Mouse (Mus musculus): ENCODE measurements at regions not wholly inside any gene's neighbourhood (a gene's known extent, or its start where the extent isn't known, plus 50 kb on each side); places are given as distances from the start of the nearest gene placed in this dataset.

GRCm38 (mm10) chr12:94469850-94470249 is 1222.2 kb upstream of the Flrt2 start:
- DNase-seq, result no peak

- DNase-seq, result no peak
Observed at GRCm38 (mm10) chr12:94470981-94471380, 1221.0 kb upstream of the Flrt2 start.

- no peak for DNase-seq
Observed at GRCm38 (mm10) chr12:94488721-94489120, 1203.3 kb upstream of the Flrt2 start.

GRCm38 (mm10) chr12:94508099-94508498 is 1183.9 kb upstream of the Flrt2 start:
- no peak for DNase-seq

- peak; percentile 24 for DNase-seq
Observed at GRCm38 (mm10) chr12:94509855-94510254, 1182.2 kb upstream of the Flrt2 start.

- DNase-seq, result no peak
Observed at GRCm38 (mm10) chr12:94544706-94545105, 1147.3 kb upstream of the Flrt2 start.

- DNase-seq, result no peak
Observed at GRCm38 (mm10) chr12:94560374-94561194, 1131.4 kb upstream of the Flrt2 start.

GRCm38 (mm10) chr12:94574981-94575380 is 1117.0 kb upstream of the Flrt2 start:
- no peak for DNase-seq

- DNase-seq, result no peak
Observed at GRCm38 (mm10) chr12:94580345-94580744, 1111.7 kb upstream of the Flrt2 start.

- no peak for DNase-seq
Observed at GRCm38 (mm10) chr12:94584309-94584708, 1107.7 kb upstream of the Flrt2 start.

GRCm38 (mm10) chr12:94587031-94587430 is 1105.0 kb upstream of the Flrt2 start:
- no peak for DNase-seq

- DNase-seq, result no peak
Observed at GRCm38 (mm10) chr12:94588599-94588998, 1103.4 kb upstream of the Flrt2 start.

GRCm38 (mm10) chr12:94589033-94589432 is 1103.0 kb upstream of the Flrt2 start:
- DNase-seq, result no peak

- DNase-seq, result no peak
Observed at GRCm38 (mm10) chr12:94605566-94605965, 1086.5 kb upstream of the Flrt2 start.

GRCm38 (mm10) chr12:94636555-94636954 is 1055.5 kb upstream of the Flrt2 start:
- no peak for DNase-seq

- no peak for DNase-seq
Observed at GRCm38 (mm10) chr12:94640153-94640552, 1051.9 kb upstream of the Flrt2 start.

GRCm38 (mm10) chr12:94645302-94645701 is 1046.7 kb upstream of the Flrt2 start:
- no peak for DNase-seq

- peak; percentile 78 for DNase-seq
Observed at GRCm38 (mm10) chr12:94670035-94670434, 1022.0 kb upstream of the Flrt2 start.

- DNase-seq, result no peak
Observed at GRCm38 (mm10) chr12:94674925-94675324, 1017.1 kb upstream of the Flrt2 start.

- DNase-seq, result no peak
Observed at GRCm38 (mm10) chr12:94691341-94692029, 1000.5 kb upstream of the Flrt2 start.

GRCm38 (mm10) chr12:94731391-94731790 is 960.6 kb upstream of the Flrt2 start:
- no peak for DNase-seq

GRCm38 (mm10) chr12:94733179-94733578 is 958.8 kb upstream of the Flrt2 start:
- no peak for DNase-seq

- no peak for DNase-seq
Observed at GRCm38 (mm10) chr12:94737263-94737662, 954.8 kb upstream of the Flrt2 start.

All from adrenal gland, adult 2 months (tissue).